Mouse (Mus musculus) ES-E14 (cell line): ENCODE measurements around the gene Hand2. TPM values are rescaled to one million over a fixed set of nuclear protein-coding genes. Genes with fewer than 3 reads are reported as not detected.

Source experiments
- DNase-seq: peaks from one replicate; pipeline ENCODE4 v3.0.0-alpha.2; 2013; ENCODE audit warnings: low read depth, low spot score
- H3K27ac ChIP-seq: 2 replicates; pipeline ENCODE4 v1.5.1; 2012; ENCODE audit warnings: low read depth, mild to moderate bottlenecking, low read length, moderate library complexity, mixed read lengths; ENCODE audit not compliant: poor library complexity, insufficient read depth, severe bottlenecking
- H3K36me3 ChIP-seq: 2 replicates; pipeline ENCODE4 v1.6.1; 2012; ENCODE audit warnings: mild to moderate bottlenecking, low read length, moderate library complexity, mixed read lengths; ENCODE audit not compliant: control insufficient read depth, poor library complexity, insufficient read depth, severe bottlenecking
- H3K4me1 ChIP-seq, 2 experiments: fragments of 150-350 bp in 1 of 2; sonication (generic) in 1 of 2; 2 replicates each; pipeline ENCODE4 v1.6.1; 2012; ENCODE audit warnings: low read length in 2 of 2, mild to moderate bottlenecking in 1 of 2, mixed read lengths in 1 of 2; ENCODE audit not compliant: control insufficient read depth in 2 of 2, insufficient read depth in 2 of 2, poor library complexity in 1 of 2
- H3K4me3 ChIP-seq, 2 experiments: fragments of 150-350 bp in 1 of 2; sonication (generic) in 1 of 2; 2 replicates each; pipeline ENCODE4 v1.5.1; 2012; ENCODE audit warnings: low read length in 2 of 2, low read depth in 1 of 2, mild to moderate bottlenecking in 1 of 2, mixed read lengths in 1 of 2; ENCODE audit not compliant: insufficient read depth in 1 of 2, poor library complexity in 1 of 2, severe bottlenecking in 1 of 2
- H3K9ac ChIP-seq: 2 replicates; pipeline ENCODE4 v1.6.1; 2012; ENCODE audit warnings: low read depth, mild to moderate bottlenecking, low read length, mixed read lengths; ENCODE audit not compliant: poor library complexity, insufficient read depth, severe bottlenecking
- H3K9me3 ChIP-seq: fragments of 150-350 bp; sonication (generic); 2 replicates; pipeline ENCODE4 v1.6.1; 2012; ENCODE audit warnings: low read depth, mild to moderate bottlenecking, low read length; ENCODE audit not compliant: control insufficient read depth, insufficient read depth
- CHD2 ChIP-seq: IDR thresholded peaks from 2 replicates; pipeline ENCODE4 v1.6.1; 2014; ENCODE audit warnings: mild to moderate bottlenecking, low read depth, low read length, inconsistent platforms
- HCFC1 ChIP-seq: IDR thresholded peaks from 2 replicates; pipeline ENCODE4 v1.6.1; 2012; ENCODE audit warnings: low read length, inconsistent platforms, borderline replicate concordance; ENCODE audit not compliant: insufficient read depth
- MAFK ChIP-seq: IDR thresholded peaks from 2 replicates; pipeline ENCODE4 v1.6.1; 2014; ENCODE audit warnings: mild to moderate bottlenecking, low read depth, low read length, inconsistent platforms; ENCODE audit not compliant: insufficient read depth
- ZC3H11A ChIP-seq: IDR thresholded peaks from 2 replicates; pipeline ENCODE4 v1.6.1; 2012; ENCODE audit warnings: low read depth, mild to moderate bottlenecking, inconsistent platforms, low read length, borderline replicate concordance
- ZNF384 ChIP-seq: IDR thresholded peaks from 2 replicates; pipeline ENCODE4 v1.6.1; 2012; ENCODE audit warnings: low read depth, low read length, inconsistent platforms
- in situ Hi-C, 2 experiments: fragments of 600-800 bp; cut with MboI; formaldehyde crosslinking; loops; one replicate each; pipeline ENCODE4 v1.15.1; 2025; ENCODE audit warnings: low sequenced_read_pairs in 2 of 2, inconsistent platforms in 1 of 2; ENCODE audit not compliant: unreplicated experiment in 2 of 2
- total RNA-seq: library from RNA; depleted of rRNA; stranded (reverse); fragments of 300-350 nt; gene quantifications from 2 replicates; pipeline ENCODE4 v1.2.3, GENCODE M21; 2012

The Hand2 gene
- total RNA-seq, 1 experiment: 0.18 TPM

DNA sequence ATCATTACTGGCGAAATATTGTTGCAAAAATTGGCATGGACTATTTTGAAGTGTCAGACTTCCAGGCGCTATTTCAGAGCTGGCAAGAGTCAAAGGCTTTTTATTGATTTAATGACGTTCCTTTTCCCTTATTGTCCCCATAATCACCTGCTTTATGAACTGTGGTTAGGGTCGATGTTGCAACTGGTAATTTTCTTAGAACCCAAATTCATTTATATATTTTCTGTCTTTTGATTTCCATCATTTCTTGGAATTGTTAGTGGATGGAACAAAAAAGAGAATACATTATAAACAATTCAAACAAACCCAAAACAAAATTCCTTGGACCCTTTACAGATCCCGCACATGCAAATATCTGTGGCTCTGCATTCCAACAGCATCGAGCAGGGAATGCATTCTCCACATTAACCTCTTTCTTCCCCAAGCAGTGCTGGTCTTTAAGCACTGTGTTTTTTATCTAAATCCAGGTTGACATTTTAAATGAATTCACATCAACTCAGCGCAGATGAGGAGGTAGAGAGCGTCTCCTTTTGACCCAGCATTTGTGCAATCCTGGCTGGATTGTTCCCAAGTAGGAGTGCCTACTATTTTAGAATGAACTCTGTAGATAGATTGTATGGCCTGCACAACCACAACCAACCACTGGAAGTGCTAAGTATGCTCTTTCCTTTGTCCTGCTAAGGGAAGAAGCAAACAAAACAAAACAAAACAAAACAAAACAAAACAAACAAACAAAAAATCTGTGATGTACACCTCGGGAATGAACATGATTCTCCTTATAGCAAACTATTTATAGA lies 35.9 kb downstream of the Hand2 start:
- DNase-seq: no peak
- TF ChIP-seq ZC3H11A (no peak), HCFC1 (no peak), MAFK (no peak)
- H3K4me1 ChIP-seq: peaks cover 0 to 2% of the 10 kb centered on the region in 2 experiments; a peak in 1 of 4 replicates
- no peak overlapping the region for H3K4me3 ChIP-seq
- H3K9ac ChIP-seq: no peak overlapping the region
- H3K36me3 ChIP-seq: no peaks in the 10 kb centered on the region
- no peaks in the 10 kb centered on the region for H3K9me3 ChIP-seq
- no peak overlapping the region for H3K27ac ChIP-seq
- in situ Hi-C loops: no loop called here

DNA sequence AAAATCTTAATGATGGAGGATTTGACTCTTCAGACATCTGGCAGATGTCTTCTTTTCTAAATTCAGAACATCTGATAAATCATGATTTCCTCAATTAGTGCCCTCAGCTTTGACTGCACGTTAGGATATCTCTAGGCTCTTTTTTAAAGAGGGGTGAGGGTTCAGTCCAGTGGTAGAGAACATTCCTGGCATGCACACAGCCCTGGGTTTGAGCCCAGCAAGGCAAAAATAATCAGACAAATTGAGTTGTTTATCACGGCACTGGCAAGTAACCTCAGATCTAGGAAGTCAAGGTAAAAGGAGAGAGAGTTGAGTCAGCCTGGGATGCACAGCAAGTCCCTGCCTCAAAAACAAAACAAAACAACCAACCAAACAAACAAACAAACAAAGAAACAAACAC lies 39.7 kb downstream of the Hand2 start:
- H3K9ac ChIP-seq: no peak overlapping the region
- in situ Hi-C loops: no loop called here
- no peak overlapping the region for H3K4me3 ChIP-seq
- H3K9me3 ChIP-seq: no peaks in the 10 kb centered on the region
- no peaks in the 10 kb centered on the region for H3K4me1 ChIP-seq
- TF ChIP-seq HCFC1 (no peak), CHD2 (no peak), ZC3H11A (no peak), MAFK (no peak), ZNF384 (no peak)
- no peak for DNase-seq
- H3K27ac ChIP-seq: no peak overlapping the region
- H3K36me3 ChIP-seq: no peaks in the 10 kb centered on the region

DNA sequence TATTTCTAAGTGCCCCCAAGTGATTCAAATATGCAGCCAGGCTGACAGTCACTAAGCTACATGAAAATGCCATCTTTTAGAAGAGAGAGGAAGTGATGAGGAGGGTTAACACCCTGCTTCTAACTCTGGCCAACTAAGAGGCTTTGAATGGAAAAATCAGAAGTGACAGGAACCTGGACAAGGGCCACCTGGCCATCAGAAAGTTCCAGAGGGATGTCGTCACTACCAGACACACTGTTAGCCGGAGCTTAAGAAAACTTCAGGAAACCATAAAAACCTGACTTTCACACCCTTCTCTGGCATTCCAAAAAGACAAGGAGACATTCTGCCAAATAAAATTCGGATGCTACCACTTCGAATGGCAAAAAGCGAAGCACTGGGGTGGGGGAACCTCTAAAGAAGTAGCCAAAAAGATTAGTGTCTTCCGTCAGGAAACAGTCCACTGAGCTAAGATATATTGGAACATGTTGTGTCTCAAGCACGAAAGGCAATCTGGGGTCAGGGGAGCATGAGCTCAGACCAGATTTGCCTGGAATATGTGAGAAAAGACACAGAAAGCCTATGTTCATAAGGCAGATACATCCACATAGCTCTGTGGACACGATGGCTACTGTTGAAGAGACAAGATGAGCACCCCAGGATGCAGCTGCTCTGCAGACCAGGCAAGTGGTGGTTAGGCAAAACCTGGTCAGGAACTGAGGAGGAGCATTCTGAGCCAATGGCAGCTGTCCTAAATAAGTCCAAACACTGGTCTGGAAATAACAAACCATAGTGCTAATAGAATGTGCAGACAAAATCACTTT lies 40.4 kb downstream of the Hand2 start:
- Histone ChIP-seq H3K4me1 (no peaks in the 10 kb centered on the region), H3K9me3 (no peaks in the 10 kb centered on the region), H3K4me3 (no peak overlapping the region), H3K9ac (no peak overlapping the region), H3K27ac (no peak overlapping the region), H3K36me3 (no peaks in the 10 kb centered on the region)
- in situ Hi-C loops: no loop called here
- TF ChIP-seq MAFK: no peak
- TF ChIP-seq HCFC1: no peak
- TF ChIP-seq ZNF384: no peak
- no peak for TF ChIP-seq CHD2
- no peak for TF ChIP-seq ZC3H11A
- no peak for DNase-seq

DNA sequence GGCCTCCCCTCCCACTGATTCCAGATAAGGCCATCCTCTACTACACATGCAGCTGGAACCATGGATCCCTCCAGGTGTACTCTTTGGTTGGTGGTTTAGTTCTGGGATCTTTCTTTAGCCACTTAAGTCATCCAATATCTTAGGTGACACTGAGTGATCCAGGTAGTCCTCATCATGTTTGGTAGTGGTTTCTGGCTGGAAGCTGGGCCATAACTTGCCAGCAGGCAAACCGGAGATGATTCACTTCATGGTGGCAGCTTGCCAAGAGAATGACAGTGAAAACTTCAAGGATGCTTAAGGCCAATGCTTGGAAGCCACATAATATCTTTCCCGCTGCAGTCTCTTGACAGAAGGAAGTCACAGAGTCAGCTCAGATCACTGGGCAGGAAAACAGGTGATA lies 42.1 kb downstream of the Hand2 start:
- TF ChIP-seq HCFC1 (no peak), ZC3H11A (no peak), MAFK (no peak), CHD2 (no peak), ZNF384 (no peak)

More for the DNA sequence above, 42.1 kb downstream of the Hand2 start:
- H3K9me3 ChIP-seq: no peaks in the 10 kb centered on the region
- H3K27ac ChIP-seq: no peak overlapping the region
- no peaks in the 10 kb centered on the region for H3K4me1 ChIP-seq
- no peak overlapping the region for H3K4me3 ChIP-seq
- H3K36me3 ChIP-seq: no peaks in the 10 kb centered on the region
- no peak overlapping the region for H3K9ac ChIP-seq
- no peak for DNase-seq
- in situ Hi-C loops: no loop called here
